Mouse (Mus musculus) myocyte (in vitro differentiated cells): ENCODE data around the gene Sppl3. TPM values are rescaled to one million over a fixed set of nuclear protein-coding genes. Genes with fewer than 3 reads are reported as not detected.
A peak's percentile ranks its signal among the peaks of the same experiment; 100 is the strongest.

ENCODE experiments used
- H3K27me3 ChIP-seq: one replicate; pipeline ENCODE4 v1.6.1; 2011; ENCODE audit not compliant: control insufficient read depth, insufficient read depth, insufficient read length
- H3K36me3 ChIP-seq: one replicate; pipeline ENCODE4 v1.6.1; 2011; ENCODE audit not compliant: control insufficient read depth, insufficient read depth
- H3K4me2 ChIP-seq: one replicate; pipeline ENCODE4 v1.6.1; 2011; ENCODE audit warnings: low read depth, control low read depth
- H3K4me3 ChIP-seq: one replicate; pipeline ENCODE4 v1.5.1; 2011; ENCODE audit warnings: mild to moderate bottlenecking, control low read depth, moderate library complexity
- H3K79me2 ChIP-seq: one replicate; pipeline ENCODE4 v1.6.1; 2011; ENCODE audit not compliant: control insufficient read depth, insufficient read depth
- H3ac ChIP-seq: one replicate; pipeline ENCODE4 v1.6.1; 2011; ENCODE audit not compliant: control insufficient read depth, insufficient read length
- CEBPB ChIP-seq: IDR thresholded peaks from 2 replicates; pipeline ENCODE4 v1.6.1; 2011; ENCODE audit warnings: mild to moderate bottlenecking, moderate library complexity; ENCODE audit not compliant: poor library complexity, insufficient read depth, severe bottlenecking
- E2F4 ChIP-seq: IDR thresholded peaks from one replicate; pipeline ENCODE4 v1.6.1; 2011; ENCODE audit warnings: mild to moderate bottlenecking, control low read depth, moderate library complexity; ENCODE audit not compliant: insufficient read depth
- MAX ChIP-seq: IDR thresholded peaks from one replicate; pipeline ENCODE4 v1.6.1; 2011; ENCODE audit warnings: low read depth, mild to moderate bottlenecking, control low read depth
- MYOD1 ChIP-seq, 3 experiments: IDR thresholded peaks; one replicate each; pipeline ENCODE4 v1.6.1; 2011; ENCODE audit warnings: control low read depth in 2 of 3, low read depth in 2 of 3, mild to moderate bottlenecking in 2 of 3, moderate library complexity in 1 of 3; ENCODE audit not compliant: insufficient read length in 2 of 3, control insufficient read depth in 1 of 3
- MYOG ChIP-seq, 3 experiments: IDR thresholded peaks; one replicate each; pipeline ENCODE4 v1.6.1; 2011; ENCODE audit warnings: control low read depth in 2 of 3, low read depth in 2 of 3, mild to moderate bottlenecking in 2 of 3; ENCODE audit not compliant: insufficient read length in 2 of 3, control insufficient read depth in 1 of 3, insufficient read depth in 1 of 3
- POLR2A ChIP-seq: IDR thresholded peaks from one replicate; pipeline ENCODE4 v1.6.1; 2011; ENCODE audit warnings: low read depth, mild to moderate bottlenecking, control low read depth, moderate library complexity; ENCODE audit not compliant: insufficient read length
- POLR2AphosphoS2 ChIP-seq: IDR thresholded peaks from one replicate; pipeline ENCODE4 v1.6.1; 2011; ENCODE audit warnings: low read depth, control low read depth; ENCODE audit not compliant: insufficient read length
- REST ChIP-seq: IDR thresholded peaks from one replicate; pipeline ENCODE4 v1.6.1; 2011; ENCODE audit warnings: mild to moderate bottlenecking, control low read depth, moderate library complexity; ENCODE audit not compliant: insufficient read depth, insufficient read length
- SRF ChIP-seq: IDR thresholded peaks from one replicate; pipeline ENCODE4 v1.6.1; 2011; ENCODE audit warnings: low read depth; ENCODE audit not compliant: control insufficient read depth, insufficient read length
- TCF12 ChIP-seq: IDR thresholded peaks from one replicate; pipeline ENCODE4 v1.6.1; 2011; ENCODE audit warnings: mild to moderate bottlenecking, control low read depth; ENCODE audit not compliant: poor library complexity, insufficient read depth, severe bottlenecking
- TCF3 ChIP-seq: IDR thresholded peaks from one replicate; pipeline ENCODE4 v1.6.1; 2011; ENCODE audit warnings: low read depth, control low read depth; ENCODE audit not compliant: insufficient read length
- USF1 ChIP-seq: IDR thresholded peaks from one replicate; pipeline ENCODE4 v1.6.1; 2011; ENCODE audit warnings: low read depth, mild to moderate bottlenecking, control low read depth, moderate library complexity
- polyA plus RNA-seq: library from polyadenylated mRNA; unstranded; fragments of >200 nt; fragmentation: generic; extraction: Trizol; gene quantifications from one replicate; pipeline ENCODE4 v1.2.1, GENCODE M21; 2012; ENCODE audit warnings: missing spikeins

Gene Sppl3
- polyA plus RNA-seq, 1 experiment = 24.9 TPM

GRCm38 (mm10) chr5:115040756-115041155 lies 29.8 kb downstream of the Sppl3 start:
- TF ChIP-seq CEBPB (no peak), SRF (no peak), POLR2A (no peak), REST (no peak), TCF12 (no peak), TCF3 (no peak), USF1 (no peak), MYOG (IDR thresholded peaks at IDR 0.05; ENCODE audit: control insufficient read depth in 1 of 3, insufficient read depth in 1 of 3, insufficient read length in 2 of 3, low read depth in 2 of 3) (no peak), POLR2AphosphoS2 (no peak), MYOD1 (IDR thresholded peaks at IDR 0.05; ENCODE audit: control insufficient read depth in 1 of 3, insufficient read length in 2 of 3, low read depth in 2 of 3) (no peak), MAX (no peak), E2F4 (no peak)
- Histone ChIP-seq H3K36me3 (no peaks in the 10 kb centered on the region), H3K4me3 (no peak overlapping the region), H3K79me2 (peaks cover 92% of the 10 kb centered on the region), H3K4me2 (no peak overlapping the region), H3ac (no peak overlapping the region), H3K27me3 (no peaks in the 10 kb centered on the region)

GRCm38 (mm10) chr5:115043626-115044025 lies 32.7 kb downstream of the Sppl3 start:
- no peaks in the 10 kb centered on the region for H3K36me3 ChIP-seq
- peaks cover 88% of the 10 kb centered on the region for H3K79me2 ChIP-seq
- TF ChIP-seq CEBPB (no peak), POLR2A (no peak), REST (no peak), USF1 (no peak)
- H3ac ChIP-seq = no peak overlapping the region
- H3K27me3 ChIP-seq = no peaks in the 10 kb centered on the region
- no peak overlapping the region for H3K4me2 ChIP-seq
- H3K4me3 ChIP-seq = no peak overlapping the region

GRCm38 (mm10) chr5:115045146-115045677 lies 34.3 kb downstream of the Sppl3 start:
- no peak overlapping the region for H3K4me2 ChIP-seq
- H3K79me2 ChIP-seq = peaks cover 89% of the 10 kb centered on the region
- no peak overlapping the region for H3ac ChIP-seq
- no peaks in the 10 kb centered on the region for H3K36me3 ChIP-seq
- no peak for TF ChIP-seq USF1
- TF ChIP-seq E2F4 = no peak
- TF ChIP-seq TCF12 = no peak
- no peak for TF ChIP-seq CEBPB
- no peak for TF ChIP-seq SRF
- TF ChIP-seq MAX = no peak
- no peak for TF ChIP-seq POLR2A
- no peak for TF ChIP-seq MYOD1 (IDR thresholded peaks at IDR 0.05; ENCODE audit: control insufficient read depth in 1 of 3, insufficient read length in 2 of 3, low read depth in 2 of 3)
- no peak for TF ChIP-seq POLR2AphosphoS2
- no peaks in the 10 kb centered on the region for H3K27me3 ChIP-seq
- H3K4me3 ChIP-seq = no peak overlapping the region

- Histone ChIP-seq H3K36me3 (no peaks in the 10 kb centered on the region), H3K4me2 (peak overlapping the region; percentile 43), H3K27me3 (no peaks in the 10 kb centered on the region), H3ac (no peak overlapping the region), H3K79me2 (peaks cover 89% of the 10 kb centered on the region), H3K4me3 (no peak overlapping the region)
- no peak for TF ChIP-seq TCF3
- TF ChIP-seq TCF12 = no peak
- TF ChIP-seq SRF = no peak
- TF ChIP-seq MYOG (IDR thresholded peaks at IDR 0.05; ENCODE audit: control insufficient read depth in 1 of 3, insufficient read depth in 1 of 3, insufficient read length in 2 of 3, low read depth in 2 of 3) = no peak
- TF ChIP-seq MAX = no peak
- no peak for TF ChIP-seq E2F4
- no peak for TF ChIP-seq POLR2A
- TF ChIP-seq CEBPB = no peak
- no peak for TF ChIP-seq MYOD1 (IDR thresholded peaks at IDR 0.05; ENCODE audit: control insufficient read depth in 1 of 3, insufficient read length in 2 of 3, low read depth in 2 of 3)
- TF ChIP-seq USF1 = no peak
- no peak for TF ChIP-seq POLR2AphosphoS2
- no peak for TF ChIP-seq REST
Measured at GRCm38 (mm10) chr5:115049692-115050091, 38.8 kb downstream of the Sppl3 start.

- Histone ChIP-seq H3K36me3 (no peaks in the 10 kb centered on the region), H3K27me3 (no peaks in the 10 kb centered on the region), H3K79me2 (peaks cover 89% of the 10 kb centered on the region), H3ac (no peak overlapping the region), H3K4me2 (no peak overlapping the region), H3K4me3 (no peak overlapping the region)
- TF ChIP-seq MYOG (IDR thresholded peaks at IDR 0.05; ENCODE audit: control insufficient read depth in 1 of 3, insufficient read depth in 1 of 3, insufficient read length in 2 of 3, low read depth in 2 of 3) (no peak), CEBPB (no peak), E2F4 (no peak), MAX (no peak), POLR2AphosphoS2 (no peak), POLR2A (no peak)
Measured at GRCm38 (mm10) chr5:115050776-115051175, 39.8 kb downstream of the Sppl3 start.
